Mouse (Mus musculus): Measurements from ENCODE around the gene Zfand3. TPM values are rescaled to one million over a fixed set of nuclear protein-coding genes. Genes with fewer than 3 reads are reported as not detected.

Zfand3 gene
- polyA plus RNA-seq, 1 experiment from 2014 or later = 55.1 TPM

GRCm38 (mm10) chr17:30228439-30229215 is 224.1 kb downstream of the Zfand3 start:
- no peak overlapping the region for H3K9ac ChIP-seq (ENCODE audit: low read length)
- no peak for ATAC-seq (ENCODE audit: insufficient number of reproducible peaks, low FRiP score, low TSS enrichment, low read depth)
- DNase-seq (ENCODE audit: low spot score) = no peak
- H3K27me3 ChIP-seq (ENCODE audit: control insufficient read depth, insufficient read depth, low read length) = no peaks in the 10 kb centered on the region
- H3K36me3 ChIP-seq (ENCODE audit: control insufficient read depth, insufficient read depth, low read length) = no peaks in the 10 kb centered on the region
- H3K4me2 ChIP-seq (ENCODE audit: low read depth, severe bottlenecking) = no peak overlapping the region
- H3K27ac ChIP-seq (replicated peaks; ENCODE audit: low read depth, low read length) = no peak overlapping the region
- no peak overlapping the region for H3K4me3 ChIP-seq (ENCODE audit: low read depth, low read length)
- WGBS = 90% methylated on average over 10 of the region's 10 CpGs
- peaks cover 10% of the 10 kb centered on the region for H3K4me1 ChIP-seq (ENCODE audit: control insufficient read depth, insufficient read depth, low read length)
- H3K9me3 ChIP-seq (ENCODE audit: control insufficient read depth, low read length) = no peaks in the 10 kb centered on the region

- Histone ChIP-seq H3K4me3 (ENCODE audit: low read depth, low read length) (no peak overlapping the region), H3K4me1 (ENCODE audit: control insufficient read depth, insufficient read depth, low read length) (peaks cover 4% of the 10 kb centered on the region), H3K36me3 (ENCODE audit: control insufficient read depth, insufficient read depth, low read length) (no peaks in the 10 kb centered on the region), H3K9me3 (ENCODE audit: control insufficient read depth, low read length) (no peaks in the 10 kb centered on the region), H3K27ac (replicated peaks; ENCODE audit: low read depth, low read length) (no peak overlapping the region), H3K4me2 (ENCODE audit: low read depth, severe bottlenecking) (no peak overlapping the region), H3K9ac (ENCODE audit: low read length) (no peak overlapping the region), H3K27me3 (ENCODE audit: control insufficient read depth, insufficient read depth, low read length) (no peaks in the 10 kb centered on the region)
- no peak for DNase-seq (ENCODE audit: low spot score)
- ATAC-seq (ENCODE audit: insufficient number of reproducible peaks, low FRiP score, low TSS enrichment, low read depth) = no peak
- 88% methylated on average over 4 of the region's 4 CpGs for WGBS
These were observed 225.9 kb downstream of the Zfand3 start for GRCm38 (mm10) chr17:30230428-30230827.

GRCm38 (mm10) chr17:30231483-30231882 is 226.9 kb downstream of the Zfand3 start:
- H3K27me3 ChIP-seq (ENCODE audit: control insufficient read depth, insufficient read depth, low read length) = no peaks in the 10 kb centered on the region
- no peak overlapping the region for H3K4me3 ChIP-seq (ENCODE audit: low read depth, low read length)
- no peaks in the 10 kb centered on the region for H3K9me3 ChIP-seq (ENCODE audit: control insufficient read depth, low read length)
- H3K27ac ChIP-seq (replicated peaks; ENCODE audit: low read depth, low read length) = no peak overlapping the region
- DNase-seq (ENCODE audit: low spot score) (no peak), ATAC-seq (ENCODE audit: insufficient number of reproducible peaks, low FRiP score, low TSS enrichment, low read depth) (no peak)
- no peak overlapping the region for H3K9ac ChIP-seq (ENCODE audit: low read length)
- 0 out of 2 replicates have a peak, but pooled peaks cover 3% of the 10 kb centered on the region for H3K4me1 ChIP-seq (ENCODE audit: control insufficient read depth, insufficient read depth, low read length)
- WGBS = 86% methylated on average over 1 of the region's 1 CpGs
- no peak overlapping the region for H3K4me2 ChIP-seq (ENCODE audit: low read depth, severe bottlenecking)
- H3K36me3 ChIP-seq (ENCODE audit: control insufficient read depth, insufficient read depth, low read length) = no peaks in the 10 kb centered on the region

GRCm38 (mm10) chr17:30232698-30233097 is 228.2 kb downstream of the Zfand3 start:
- Histone ChIP-seq H3K4me1 (ENCODE audit: control insufficient read depth, insufficient read depth, low read length) (0 out of 2 replicates have a peak, but pooled peaks cover 3% of the 10 kb centered on the region), H3K4me2 (ENCODE audit: low read depth, severe bottlenecking) (no peak overlapping the region), H3K27me3 (ENCODE audit: control insufficient read depth, insufficient read depth, low read length) (no peaks in the 10 kb centered on the region), H3K9ac (ENCODE audit: low read length) (no peak overlapping the region), H3K27ac (replicated peaks; ENCODE audit: low read depth, low read length) (no peak overlapping the region), H3K9me3 (ENCODE audit: control insufficient read depth, low read length) (no peaks in the 10 kb centered on the region), H3K36me3 (ENCODE audit: control insufficient read depth, insufficient read depth, low read length) (no peaks in the 10 kb centered on the region), H3K4me3 (ENCODE audit: low read depth, low read length) (no peak overlapping the region)
- ATAC-seq (ENCODE audit: insufficient number of reproducible peaks, low FRiP score, low TSS enrichment, low read depth) (no peak), DNase-seq (ENCODE audit: low spot score) (peak; percentile 51)
- WGBS = 57% methylated on average over 4 of the region's 4 CpGs

GRCm38 (mm10) chr17:30235380-30235779 is 230.8 kb downstream of the Zfand3 start:
- 75% methylated on average over 4 of the region's 4 CpGs for WGBS
- no peak overlapping the region for H3K27ac ChIP-seq (replicated peaks; ENCODE audit: low read depth, low read length)
- no peak for ATAC-seq (ENCODE audit: insufficient number of reproducible peaks, low FRiP score, low TSS enrichment, low read depth)
- no peaks in the 10 kb centered on the region for H3K36me3 ChIP-seq (ENCODE audit: control insufficient read depth, insufficient read depth, low read length)
- H3K4me1 ChIP-seq (ENCODE audit: control insufficient read depth, insufficient read depth, low read length) = 0 out of 2 replicates have a peak, but pooled peaks cover 5% of the 10 kb centered on the region
- no peak overlapping the region for H3K4me2 ChIP-seq (ENCODE audit: low read depth, severe bottlenecking)
- H3K4me3 ChIP-seq (ENCODE audit: low read depth, low read length) = no peak overlapping the region
- DNase-seq (ENCODE audit: low spot score) = no peak
- no peaks in the 10 kb centered on the region for H3K27me3 ChIP-seq (ENCODE audit: control insufficient read depth, insufficient read depth, low read length)
- H3K9ac ChIP-seq (ENCODE audit: low read length) = no peak overlapping the region
- H3K9me3 ChIP-seq (ENCODE audit: control insufficient read depth, low read length) = no peaks in the 10 kb centered on the region

- H3K27ac ChIP-seq (replicated peaks; ENCODE audit: low read depth, low read length) = no peak overlapping the region
- 82% methylated on average over 6 of the region's 6 CpGs for WGBS
- H3K27me3 ChIP-seq (ENCODE audit: control insufficient read depth, insufficient read depth, low read length) = no peaks in the 10 kb centered on the region
- no peak for DNase-seq (ENCODE audit: low spot score)
- no peak for ATAC-seq (ENCODE audit: insufficient number of reproducible peaks, low FRiP score, low TSS enrichment, low read depth)
- no peak overlapping the region for H3K4me3 ChIP-seq (ENCODE audit: low read depth, low read length)
- no peak overlapping the region for H3K9ac ChIP-seq (ENCODE audit: low read length)
- H3K4me1 ChIP-seq (ENCODE audit: control insufficient read depth, insufficient read depth, low read length) = 0 out of 2 replicates have a peak, but pooled peaks cover 5% of the 10 kb centered on the region
- H3K36me3 ChIP-seq (ENCODE audit: control insufficient read depth, insufficient read depth, low read length) = no peaks in the 10 kb centered on the region
- no peaks in the 10 kb centered on the region for H3K9me3 ChIP-seq (ENCODE audit: control insufficient read depth, low read length)
- no peak overlapping the region for H3K4me2 ChIP-seq (ENCODE audit: low read depth, severe bottlenecking)
These were observed 232.1 kb downstream of the Zfand3 start for GRCm38 (mm10) chr17:30236611-30237010.

GRCm38 (mm10) chr17:30237600-30237999 is 233.1 kb downstream of the Zfand3 start:
- H3K9me3 ChIP-seq (ENCODE audit: control insufficient read depth, low read length) = no peaks in the 10 kb centered on the region
- H3K9ac ChIP-seq (ENCODE audit: low read length) = no peak overlapping the region
- no peak overlapping the region for H3K4me2 ChIP-seq (ENCODE audit: low read depth, severe bottlenecking)
- DNase-seq (ENCODE audit: low spot score) (no peak), ATAC-seq (ENCODE audit: insufficient number of reproducible peaks, low FRiP score, low TSS enrichment, low read depth) (no peak)
- 0 out of 2 replicates have a peak, but pooled peaks cover 5% of the 10 kb centered on the region for H3K4me1 ChIP-seq (ENCODE audit: control insufficient read depth, insufficient read depth, low read length)
- H3K27ac ChIP-seq (replicated peaks; ENCODE audit: low read depth, low read length) = no peak overlapping the region
- no peak overlapping the region for H3K4me3 ChIP-seq (ENCODE audit: low read depth, low read length)
- WGBS = 83% methylated on average over 7 of the region's 7 CpGs
- H3K36me3 ChIP-seq (ENCODE audit: control insufficient read depth, insufficient read depth, low read length) = no peaks in the 10 kb centered on the region
- H3K27me3 ChIP-seq (ENCODE audit: control insufficient read depth, insufficient read depth, low read length) = no peaks in the 10 kb centered on the region

GRCm38 (mm10) chr17:30239458-30239857 is 234.9 kb downstream of the Zfand3 start:
- ATAC-seq (ENCODE audit: insufficient number of reproducible peaks, low FRiP score, low TSS enrichment, low read depth) (no peak), DNase-seq (ENCODE audit: low spot score) (no peak)
- no peaks in the 10 kb centered on the region for H3K27me3 ChIP-seq (ENCODE audit: control insufficient read depth, insufficient read depth, low read length)
- 89% methylated on average over 5 of the region's 5 CpGs for WGBS
- no peaks in the 10 kb centered on the region for H3K9me3 ChIP-seq (ENCODE audit: control insufficient read depth, low read length)
- H3K4me3 ChIP-seq (ENCODE audit: low read depth, low read length) = no peak overlapping the region
- peaks cover 8% of the 10 kb centered on the region for H3K4me1 ChIP-seq (ENCODE audit: control insufficient read depth, insufficient read depth, low read length)
- H3K4me2 ChIP-seq (ENCODE audit: low read depth, severe bottlenecking) = no peak overlapping the region
- H3K9ac ChIP-seq (ENCODE audit: low read length) = no peak overlapping the region
- H3K36me3 ChIP-seq (ENCODE audit: control insufficient read depth, insufficient read depth, low read length) = no peaks in the 10 kb centered on the region
- no peak overlapping the region for H3K27ac ChIP-seq (replicated peaks; ENCODE audit: low read depth, low read length)
